Mouse (Mus musculus) megakaryocyte, embryonic 14.5 days (primary cell): Measurements from ENCODE around the gene Nme9.

Experiments
- FLI1 ChIP-seq: IDR thresholded peaks from 2 replicates; pipeline ENCODE4 v1.6.1; 2012; ENCODE audit warnings: low read length, inconsistent platforms, mixed read lengths
- GATA1 ChIP-seq: IDR thresholded peaks from 3 replicates; pipeline ENCODE4 v1.6.1; 2012; ENCODE audit warnings: mixed read lengths, low read length, inconsistent platforms, borderline replicate concordance

- TF ChIP-seq FLI1, result no peak
- no peak for TF ChIP-seq GATA1
These were observed 12.2 kb upstream of the Nme9 start for GRCm38 (mm10) chr9:99439064-99439463.
